Mouse (Mus musculus): ENCODE measurements around the gene Zfp597. TPM values are rescaled to one million over a fixed set of nuclear protein-coding genes. Genes with fewer than 3 reads are reported as not detected.

The Zfp597 gene
- total and polyA plus RNA-seq, 2 experiments, result 1.6 to 8.5 TPM

DNA sequence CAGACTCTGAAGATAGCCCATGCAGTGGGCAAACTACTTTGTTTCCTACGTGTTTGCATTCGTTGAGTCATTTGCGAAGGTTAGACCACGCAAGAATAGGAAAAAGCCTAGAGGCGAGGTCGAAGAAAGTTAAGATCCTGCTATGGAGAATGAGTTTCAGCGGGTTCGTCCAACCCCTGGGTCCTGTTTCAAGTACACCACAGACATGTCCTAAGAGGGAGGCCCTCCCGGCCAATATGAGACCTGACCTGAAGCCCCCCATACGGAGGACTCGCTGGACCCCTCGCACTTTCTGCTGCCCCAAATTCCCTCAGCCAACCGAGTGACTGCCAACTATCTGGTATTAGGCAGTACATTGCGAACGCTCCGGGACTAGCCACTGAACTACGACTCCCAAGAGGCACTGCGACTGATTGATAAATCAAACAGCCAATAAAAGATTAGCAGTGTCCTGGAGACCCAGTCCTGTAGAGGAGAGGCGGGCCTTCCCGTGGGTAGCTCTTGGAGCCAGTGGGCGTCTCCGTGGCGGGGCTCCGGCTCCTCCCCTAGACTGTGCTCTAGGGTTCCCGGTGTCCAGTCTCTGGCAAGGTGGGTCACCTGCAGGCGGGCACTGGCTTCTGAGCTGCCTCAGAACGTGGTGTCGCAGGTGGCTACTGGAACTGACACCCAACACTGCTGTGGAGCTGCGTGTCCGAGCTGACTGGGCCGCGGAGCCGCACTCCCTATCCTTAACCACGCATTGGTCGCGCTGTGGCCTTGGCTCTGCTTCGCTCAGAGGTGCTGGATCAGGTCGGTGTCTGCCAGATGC, 37.4 kb downstream of the Zfp597 start, which contains the start of gene Zfp174:
Gene Zfp174 (plus strand): TSS at position 558 of the 808 bp plus-strand sequence.
- 2% methylated on average over 38 of the region's 38 CpGs for WGBS
- peak; percentile 95 for DNase-seq (ENCODE audit: extremely low read depth, low read depth, low spot score)
- TF ChIP-seq CTCF (IDR thresholded peaks at IDR 0.05; ENCODE audit: low read depth, low read length), result 0 out of 2 replicates have a peak, but pooled peaks have one; percentile 11
- TF ChIP-seq POLR2A (IDR thresholded peaks at IDR 0.05; ENCODE audit: extremely low read depth, insufficient read depth, low read length), result peak; percentile 76
- Histone ChIP-seq H3K36me3 (ENCODE audit: control insufficient read depth, insufficient read depth, low read length) (no peaks in the 10 kb centered on the region), H3K9ac (ENCODE audit: low read depth, low read length) (peak within 1 kb of the TSS; percentile 64), H3K27ac (replicated peaks; ENCODE audit: insufficient read depth, low read depth, low read length) (peak within 1 kb of the TSS; percentile 25), H3K79me2 (ENCODE audit: control insufficient read depth, insufficient read depth, low read length) (no peaks in the 10 kb centered on the region), H3K4me1 (ENCODE audit: control insufficient read depth, insufficient read depth, low read length) (peaks cover 11% of the 10 kb centered on the region), H3K27me3 (ENCODE audit: control insufficient read depth, insufficient read depth, low read length) (no peaks in the 10 kb centered on the region), H3K4me3 (ENCODE audit: insufficient read depth, low read depth, low read length) (peak within 1 kb of the TSS; percentile 57)

DNA sequence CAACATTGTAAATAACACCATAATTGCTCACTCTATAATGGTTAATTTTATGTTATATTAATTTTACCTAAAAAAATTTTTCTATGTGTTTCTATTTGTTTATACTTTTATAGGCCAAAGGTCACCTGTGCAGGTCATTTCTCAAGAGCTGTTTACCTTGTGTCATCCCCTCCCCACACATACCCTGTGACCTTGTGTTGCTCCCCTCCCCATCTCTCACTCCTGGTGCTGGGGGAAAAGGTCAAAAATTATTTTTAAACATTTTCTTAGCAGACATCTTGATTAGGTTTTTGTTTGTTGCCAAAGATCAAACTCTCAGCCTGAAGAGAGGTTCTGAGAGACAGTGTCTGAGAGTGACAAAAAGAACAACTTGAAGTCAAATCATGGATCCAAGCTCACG, 40.6 kb downstream of the Zfp597 start:
- DNase-seq (ENCODE audit: extremely low read depth, low read depth, low spot score), result peak; percentile 54

DNA sequence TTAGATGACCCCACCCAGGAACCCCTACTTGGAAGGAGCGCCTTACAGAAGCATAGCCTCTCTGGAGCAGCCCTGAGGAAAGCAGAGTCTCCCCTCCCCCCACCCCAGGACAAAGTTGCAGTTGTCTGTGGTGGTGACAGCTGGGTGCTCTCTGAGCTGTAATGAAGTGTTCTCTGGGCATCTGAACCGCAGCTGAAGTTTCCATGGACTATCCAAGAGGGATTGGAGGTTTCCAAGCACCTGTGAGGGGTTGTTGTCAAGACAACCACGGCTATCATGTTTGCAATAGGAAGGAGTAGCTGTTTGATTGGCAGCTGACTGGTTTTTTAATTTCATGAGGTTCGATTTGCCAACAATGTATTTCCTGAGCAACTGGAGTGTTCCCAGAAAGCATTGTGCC, 41.4 kb downstream of the Zfp597 start:
- peak; percentile 27 for DNase-seq (ENCODE audit: extremely low read depth, low read depth, low spot score)
- no peaks in the 10 kb centered on the region for H3K27me3 ChIP-seq (ENCODE audit: control insufficient read depth, insufficient read depth, low read length)
- no peak overlapping the region for H3K9ac ChIP-seq (ENCODE audit: low read depth, low read length)
- no peak for TF ChIP-seq POLR2A (IDR thresholded peaks at IDR 0.05; ENCODE audit: extremely low read depth, insufficient read depth, low read length)
- TF ChIP-seq CTCF (IDR thresholded peaks at IDR 0.05; ENCODE audit: low read depth, low read length), result no peak
- H3K79me2 ChIP-seq (ENCODE audit: control insufficient read depth, insufficient read depth, low read length), result no peaks in the 10 kb centered on the region
- no peaks in the 10 kb centered on the region for H3K36me3 ChIP-seq (ENCODE audit: control insufficient read depth, insufficient read depth, low read length)
- H3K27ac ChIP-seq (replicated peaks; ENCODE audit: insufficient read depth, low read depth, low read length), result peak overlapping the region; percentile 24; the same call in 1 of the 2 replicates
- 23% methylated on average over 4 of the region's 4 CpGs for WGBS
- H3K4me3 ChIP-seq (ENCODE audit: insufficient read depth, low read depth, low read length), result no peak overlapping the region
- peaks cover 10% of the 10 kb centered on the region for H3K4me1 ChIP-seq (ENCODE audit: control insufficient read depth, insufficient read depth, low read length)

More for the DNA sequence above, 40.6 kb downstream of the Zfp597 start:
- Histone ChIP-seq H3K9ac (ENCODE audit: low read depth, low read length) (no peak overlapping the region), H3K4me3 (ENCODE audit: insufficient read depth, low read depth, low read length) (no peak overlapping the region), H3K36me3 (ENCODE audit: control insufficient read depth, insufficient read depth, low read length) (no peaks in the 10 kb centered on the region), H3K4me1 (ENCODE audit: control insufficient read depth, insufficient read depth, low read length) (peaks cover 11% of the 10 kb centered on the region), H3K27ac (replicated peaks; ENCODE audit: insufficient read depth, low read depth, low read length) (no peak overlapping the region; the same call in 1 of the 2 replicates), H3K27me3 (ENCODE audit: control insufficient read depth, insufficient read depth, low read length) (no peaks in the 10 kb centered on the region), H3K79me2 (ENCODE audit: control insufficient read depth, insufficient read depth, low read length) (no peaks in the 10 kb centered on the region)
- no peak for TF ChIP-seq CTCF (IDR thresholded peaks at IDR 0.05; ENCODE audit: low read depth, low read length)
- no peak for TF ChIP-seq POLR2A (IDR thresholded peaks at IDR 0.05; ENCODE audit: extremely low read depth, insufficient read depth, low read length)
- 29% methylated on average over 1 of the region's 1 CpGs for WGBS

DNA sequence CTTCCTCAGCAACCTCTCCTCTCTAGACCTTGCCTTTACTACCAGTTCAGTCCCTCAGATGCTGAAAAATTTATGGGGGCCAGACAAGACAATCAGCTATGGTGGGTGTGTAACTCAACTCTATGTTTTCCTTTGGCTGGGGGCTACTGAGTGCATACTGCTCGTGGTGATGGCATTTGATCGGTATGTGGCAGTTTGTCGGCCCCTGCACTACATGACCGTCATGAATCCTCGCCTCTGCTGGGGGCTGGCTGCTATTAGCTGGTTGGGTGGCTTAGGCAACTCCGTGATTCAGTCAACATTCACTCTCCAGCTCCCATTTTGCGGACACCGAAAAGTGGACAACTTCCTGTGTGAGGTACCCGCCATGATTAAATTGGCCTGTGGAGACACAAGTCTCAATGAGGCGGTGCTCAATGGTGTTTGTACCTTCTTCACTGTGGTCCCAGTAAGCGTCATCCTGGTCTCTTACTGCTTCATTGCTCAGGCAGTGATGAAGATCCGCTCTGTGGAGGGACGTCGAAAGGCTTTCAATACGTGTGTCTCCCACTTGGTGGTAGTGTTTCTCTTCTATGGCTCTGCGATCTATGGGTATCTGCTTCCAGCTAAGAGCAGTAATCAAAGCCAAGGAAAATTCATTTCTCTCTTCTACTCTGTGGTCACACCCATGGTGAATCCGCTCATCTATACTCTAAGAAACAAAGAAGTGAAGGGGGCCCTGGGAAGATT, 45.0 kb downstream of the Zfp597 start:
- TF ChIP-seq CTCF (IDR thresholded peaks at IDR 0.05; ENCODE audit: low read depth, low read length), result peak; percentile 22; the same call in 1 of the 2 replicates
- TF ChIP-seq POLR2A (IDR thresholded peaks at IDR 0.05; ENCODE audit: extremely low read depth, insufficient read depth, low read length), result no peak
- H3K27me3 ChIP-seq (ENCODE audit: control insufficient read depth, insufficient read depth, low read length), result no peaks in the 10 kb centered on the region
- H3K4me1 ChIP-seq (ENCODE audit: control insufficient read depth, insufficient read depth, low read length), result peaks cover 7% of the 10 kb centered on the region; the same call in 1 of the 2 replicates
- no peak overlapping the region for H3K4me3 ChIP-seq (ENCODE audit: insufficient read depth, low read depth, low read length)
- H3K36me3 ChIP-seq (ENCODE audit: control insufficient read depth, insufficient read depth, low read length), result no peaks in the 10 kb centered on the region
- H3K79me2 ChIP-seq (ENCODE audit: control insufficient read depth, insufficient read depth, low read length), result no peaks in the 10 kb centered on the region
- H3K27ac ChIP-seq (replicated peaks; ENCODE audit: insufficient read depth, low read depth, low read length), result no peak overlapping the region
- DNase-seq (ENCODE audit: extremely low read depth, low read depth, low spot score), result peak; percentile 34
- no peak overlapping the region for H3K9ac ChIP-seq (ENCODE audit: low read depth, low read length)
- WGBS, result 51% methylated on average over 17 of the region's 17 CpGs

GRCm38 (mm10) chr16:3835461-3835860, 48.9 kb downstream of the Zfp597 start:
- Histone ChIP-seq H3K36me3 (ENCODE audit: control insufficient read depth, insufficient read depth, low read length) (no peaks in the 10 kb centered on the region), H3K79me2 (ENCODE audit: control insufficient read depth, insufficient read depth, low read length) (no peaks in the 10 kb centered on the region), H3K4me1 (ENCODE audit: control insufficient read depth, insufficient read depth, low read length) (no peaks in the 10 kb centered on the region), H3K27me3 (ENCODE audit: control insufficient read depth, insufficient read depth, low read length) (no peaks in the 10 kb centered on the region), H3K9ac (ENCODE audit: low read depth, low read length) (no peak overlapping the region), H3K4me3 (ENCODE audit: insufficient read depth, low read depth, low read length) (no peak overlapping the region), H3K27ac (replicated peaks; ENCODE audit: insufficient read depth, low read depth, low read length) (no peak overlapping the region)
- DNase-seq (ENCODE audit: extremely low read depth, low read depth, low spot score), result peak; percentile 77
- WGBS, result 62% methylated on average over 2 of the region's 2 CpGs
- TF ChIP-seq CTCF (IDR thresholded peaks at IDR 0.05; ENCODE audit: low read depth, low read length), result no peak
- no peak for TF ChIP-seq POLR2A (IDR thresholded peaks at IDR 0.05; ENCODE audit: extremely low read depth, insufficient read depth, low read length)

Measured in liver, adult 2 months (tissue).